13 mouse cellular contexts compared by ENCODE assay signal in genomic region chr19:40639729-40640304, GRCm38 (mm10). TPM values are rescaled to one million over a fixed set of nuclear protein-coding genes. Genes with fewer than 3 reads are reported as not detected.
DNase-seq lines count a peak whose midpoint lies in the region; ATAC-seq lines count a peak whose summit lies in the region.
"Had no signal": no experiment of that assay in that cellular context is flagged by ENCODE, and none has a peak within 500 bp of the region (broad histone marks: within the 10 kb centered on the region; RNA-seq: fewer than 3 reads in every experiment).

No protein-coding gene starts in this region.

- ATAC-seq in CD4-positive, CD25-positive, alpha-beta regulatory T cell, adult 4 months: peak; percentile 91
- peak; percentile 42 for ATAC-seq in megakaryocyte progenitor cell, adult 5-6 weeks (replicated peaks; ENCODE audit: poor library complexity)
- no peak for ATAC-seq in frontal cortex, adult (ENCODE audit: low TSS enrichment)
- ATAC-seq: forebrain, embryonic 13.5 days; intestine, embryonic 15.5 days; midbrain, embryonic 16.5 days had no signal

- DNase-seq in 416B (ENCODE audit: low read depth): peak; percentile 38
- DNase-seq in brain, adult 2 months (ENCODE audit: low read depth, low spot score): peak; percentile 17
- no peak for DNase-seq in testis, postnatal 14 days (ENCODE audit: low spot score)
- no peak for DNase-seq in right cerebral cortex, postnatal 4 days
- DNase-seq: cerebellum, postnatal 25 days; lung, embryonic 14.5 days; thymus, postnatal 4 days had no signal

RNA-seq across cellular contexts. Expression of gene Entpd1, which starts 27.7 kb away (rescaled TPM):
- polyA plus RNA-seq in CD4-positive, CD25-positive, alpha-beta regulatory T cell, adult 4 months (2017; shearing (Covaris generic)): 10 to 100 TPM; 44.4 to 58.8 TPM
- total RNA-seq in megakaryocyte progenitor cell, adult 5-6 weeks (2015): 6.4 and 7.9 TPM in 2 replicates
- total RNA-seq in megakaryocyte progenitor cell, adult 5-6 weeks (2017): 7.5 and 19.3 TPM in 2 replicates

RNA-seq across cellular contexts. Expression of gene Tctn3, which starts 27.8 kb away (rescaled TPM):
- polyA plus RNA-seq in CD4-positive, CD25-positive, alpha-beta regulatory T cell, adult 4 months (2017; shearing (Covaris generic)): 10 to 100 TPM in 1 of 2 experiments, 1 to 10 TPM in 1; 8.5 to 13.1 TPM
- total RNA-seq in megakaryocyte progenitor cell, adult 5-6 weeks (2015): 4.7 and 7.5 TPM in 2 replicates
- total RNA-seq in megakaryocyte progenitor cell, adult 5-6 weeks (2017): 5.3 and 6.6 TPM in 2 replicates

RNA-seq across cellular contexts. Expression of gene Aldh18a1, which starts 51.6 kb away (rescaled TPM):
- 10 to 100 TPM; 39.2 to 80.4 TPM for polyA plus RNA-seq in CD4-positive, CD25-positive, alpha-beta regulatory T cell, adult 4 months (2017; shearing (Covaris generic))
- 35.5 and 39.4 TPM in 2 replicates for total RNA-seq in megakaryocyte progenitor cell, adult 5-6 weeks (2015)
- total RNA-seq in megakaryocyte progenitor cell, adult 5-6 weeks (2017): 34.3 and 44.5 TPM in 2 replicates

Comparison
In these comparisons a context has a peak if more than half of its experiments do, and no peak if none do; other contexts are left out.
1. DNase-seq: peak in 416B (single experiment) and brain, adult 2 months (single experiment); none in testis, postnatal 14 days (single experiment) and right cerebral cortex, postnatal 4 days (single experiment).